Mouse (Mus musculus) limb, embryonic 14.5 days (tissue): ENCODE data around the gene Scai. TPM values are rescaled to one million over a fixed set of nuclear protein-coding genes. Genes with fewer than 3 reads are reported as not detected.
"Not testable (repeated sequence)": the region's sequence is repeated elsewhere in the genome, so short reads cannot be mapped to it uniquely, and the experiment has no call there.

Experiments
- ATAC-seq: fragments of 200-750 bp; cut with Nextera tagmentation; 2 replicates; pipeline ENCODE4 v1.8.0; 2017; ENCODE audit warnings: low read depth, moderate number of reproducible peaks, moderate TSS enrichment; ENCODE audit not compliant: low FRiP score
- DNase-seq: peaks from one replicate; pipeline ENCODE4 v3.0.0-alpha.2; 2015; ENCODE audit warnings: low spot score
- H3K27ac ChIP-seq: fragments of 300-500 bp; sonication (generic); replicated peaks from 2 replicates; pipeline ENCODE4 v1.5.1; 2014; ENCODE audit warnings: low read depth, mild to moderate bottlenecking, low read length, moderate library complexity, mixed read lengths
- H3K27me3 ChIP-seq: fragments of 300-500 bp; sonication (generic); 2 replicates; pipeline ENCODE4 v1.6.1; 2014; ENCODE audit warnings: low read length, mixed read lengths; ENCODE audit not compliant: control insufficient read depth, insufficient read depth
- H3K36me3 ChIP-seq: fragments of 300-500 bp; sonication (generic); 2 replicates; pipeline ENCODE4 v1.6.1; 2014; ENCODE audit warnings: mild to moderate bottlenecking, low read length, moderate library complexity, mixed read lengths; ENCODE audit not compliant: control insufficient read depth, insufficient read depth
- H3K4me1 ChIP-seq: fragments of 300-500 bp; sonication (generic); 2 replicates; pipeline ENCODE4 v1.6.1; 2014; ENCODE audit warnings: antibody characterized with exemption, low read length, mixed read lengths; ENCODE audit not compliant: control insufficient read depth, insufficient read depth
- H3K4me2 ChIP-seq: fragments of 300-500 bp; sonication (generic); replicated peaks from 2 replicates; pipeline ENCODE4 v1.6.1; 2014; ENCODE audit warnings: low read depth, mild to moderate bottlenecking, low read length, moderate library complexity; ENCODE audit not compliant: severe bottlenecking
- H3K4me3 ChIP-seq: fragments of 300-500 bp; sonication (generic); replicated peaks from 2 replicates; pipeline ENCODE4 v1.5.1; 2014; ENCODE audit warnings: low read length
- H3K9ac ChIP-seq: fragments of 300-500 bp; sonication (generic); 2 replicates; pipeline ENCODE4 v1.6.1; 2014; ENCODE audit warnings: mild to moderate bottlenecking, low read depth, low read length, moderate library complexity; ENCODE audit not compliant: severe bottlenecking
- H3K9me3 ChIP-seq: fragments of 300-500 bp; sonication (generic); 2 replicates; pipeline ENCODE4 v1.6.1; 2016; ENCODE audit warnings: low read length; ENCODE audit not compliant: control insufficient read depth
- POLR2A ChIP-seq: fragments of 200-500 bp; IDR thresholded peaks from 2 replicates; pipeline ENCODE4 v1.8.0; 2012; ENCODE audit warnings: inconsistent platforms, mild to moderate bottlenecking, moderate library complexity, borderline replicate concordance; ENCODE audit not compliant: insufficient read depth, insufficient read length; ENCODE audit errors: extremely low read depth
- WGBS: fragments of 180-500 bp; shearing (Covaris S2); extraction: QIAGEN DNeasy Blood & Tissue Kit; methylation state at CpG from one replicate; pipeline ENCODE4 v1.1.7; 2014; 5-methylcytosine and 5-hydroxymethylcytosine counted together
- polyA plus RNA-seq, 2 experiments: library from polyadenylated mRNA; depleted of rRNA in 1 of 2; stranded (reverse) in 1 of 2; unstranded in 1 of 2; fragments of >200 nt; fragmentation: Nextera tagmentation in 1 of 2; extraction: Ambion mirVana in 1 of 2; gene quantifications; 2 replicates each; pipeline versions ENCODE4 v1.2.1 to v1.2.3; 2012 to 2014

Scai gene
- polyA plus RNA-seq, 2 experiments, result 12.1 to 14.7 TPM

GRCm38 (mm10) chr2:39114093-39114492 is 76.4 kb downstream of the Scai start:
- no peaks in the 10 kb centered on the region for H3K4me1 ChIP-seq
- no peak overlapping the region for H3K27ac ChIP-seq
- H3K4me2 ChIP-seq, result no peak overlapping the region
- no peak overlapping the region for H3K4me3 ChIP-seq
- TF ChIP-seq POLR2A, result no peak
- ATAC-seq, result no peak
- no peaks in the 10 kb centered on the region for H3K9me3 ChIP-seq
- 94% methylated on average over 7 of the region's 7 CpGs for WGBS
- no peak for DNase-seq
- H3K9ac ChIP-seq, result no peak overlapping the region
- H3K36me3 ChIP-seq, result peaks cover 52% of the 10 kb centered on the region
- H3K27me3 ChIP-seq, result no peaks in the 10 kb centered on the region

GRCm38 (mm10) chr2:39110514-39110913 is 80.0 kb downstream of the Scai start:
- H3K27ac ChIP-seq, result no peak overlapping the region
- no peaks in the 10 kb centered on the region for H3K4me1 ChIP-seq
- ATAC-seq (no peak), DNase-seq (no peak)
- no peak overlapping the region for H3K9ac ChIP-seq
- no peak for TF ChIP-seq POLR2A
- H3K27me3 ChIP-seq, result no peaks in the 10 kb centered on the region
- peaks cover 41% of the 10 kb centered on the region for H3K36me3 ChIP-seq
- H3K9me3 ChIP-seq, result no peaks in the 10 kb centered on the region
- no peak overlapping the region for H3K4me3 ChIP-seq
- no peak overlapping the region for H3K4me2 ChIP-seq

- not testable (repeated sequence) for DNase-seq, H3K4me3 ChIP-seq, H3K27me3 ChIP-seq, H3K27ac ChIP-seq, H3K4me2 ChIP-seq, H3K9ac ChIP-seq, H3K4me1 ChIP-seq, H3K9me3 ChIP-seq, ATAC-seq
- H3K36me3 ChIP-seq, result peaks cover 39% of the 10 kb centered on the region
These were observed 80.8 kb downstream of the Scai start for GRCm38 (mm10) chr2:39109712-39110111.

GRCm38 (mm10) chr2:39099951-39100350 is 90.6 kb downstream of the Scai start:
- H3K4me1 ChIP-seq, H3K27me3 ChIP-seq, H3K4me3 ChIP-seq, H3K4me2 ChIP-seq, ATAC-seq, DNase-seq, H3K9ac ChIP-seq, H3K27ac ChIP-seq, H3K9me3 ChIP-seq: not testable (repeated sequence)
- 100% methylated on average over 1 of the region's 1 CpGs for WGBS
- peaks cover 52% of the 10 kb centered on the region for H3K36me3 ChIP-seq

DNA sequence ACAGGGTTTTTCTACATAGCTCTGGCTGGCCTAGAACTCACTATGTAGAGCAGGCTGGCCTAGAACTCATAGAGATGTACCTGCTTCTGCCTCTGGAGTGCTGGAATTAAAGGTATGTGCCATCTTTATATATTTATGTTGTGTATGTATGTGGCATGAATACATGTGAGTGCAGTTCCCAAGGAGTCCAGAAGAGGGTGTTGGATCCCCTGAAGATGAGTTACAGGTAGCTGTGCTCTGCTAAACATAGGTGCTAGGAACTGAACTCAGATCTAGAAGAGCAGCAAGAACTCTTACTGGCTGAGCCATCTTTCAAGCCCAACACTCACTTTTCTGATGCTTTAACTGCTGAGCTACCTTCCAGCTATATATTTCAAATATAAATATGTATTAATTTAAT is 92.5 kb downstream of the Scai start:
- ATAC-seq (no peak), DNase-seq (no peak)
- Histone ChIP-seq H3K4me2 (no peak overlapping the region), H3K27me3 (no peaks in the 10 kb centered on the region), H3K36me3 (peaks cover 44% of the 10 kb centered on the region), H3K9ac (no peak overlapping the region), H3K27ac (no peak overlapping the region), H3K9me3 (no peaks in the 10 kb centered on the region), H3K4me1 (no peaks in the 10 kb centered on the region), H3K4me3 (no peak overlapping the region)
- no peak for TF ChIP-seq POLR2A

- no peak overlapping the region for H3K27ac ChIP-seq
- TF ChIP-seq POLR2A, result no peak
- no peak overlapping the region for H3K4me2 ChIP-seq
- peak; percentile 49 for DNase-seq
- H3K4me1 ChIP-seq, result no peaks in the 10 kb centered on the region
- whole genome bisulfite sequencing, result 30% methylated on average over 1 of the region's 1 CpGs
- peaks cover 43% of the 10 kb centered on the region for H3K36me3 ChIP-seq
- no peaks in the 10 kb centered on the region for H3K9me3 ChIP-seq
- no peak overlapping the region for H3K4me3 ChIP-seq
- H3K9ac ChIP-seq, result no peak overlapping the region
- H3K27me3 ChIP-seq, result no peaks in the 10 kb centered on the region
- ATAC-seq, result no peak
These were observed 98.6 kb downstream of the Scai start for GRCm38 (mm10) chr2:39091966-39092365.
